Mouse (Mus musculus) liver, postnatal 0 days (tissue): ENCODE measurements around the gene Rrn3.

Experiments
- CTCF ChIP-seq: sonication (generic); IDR thresholded peaks from 2 replicates; pipeline ENCODE4 v1.5.1; 2016; ENCODE audit warnings: antibody characterized with exemption, low read depth
- EP300 ChIP-seq: IDR thresholded peaks from 2 replicates; pipeline ENCODE4 v1.6.1; 2016; ENCODE audit warnings: antibody characterized with exemption, low read depth, mild to moderate bottlenecking

DNA sequence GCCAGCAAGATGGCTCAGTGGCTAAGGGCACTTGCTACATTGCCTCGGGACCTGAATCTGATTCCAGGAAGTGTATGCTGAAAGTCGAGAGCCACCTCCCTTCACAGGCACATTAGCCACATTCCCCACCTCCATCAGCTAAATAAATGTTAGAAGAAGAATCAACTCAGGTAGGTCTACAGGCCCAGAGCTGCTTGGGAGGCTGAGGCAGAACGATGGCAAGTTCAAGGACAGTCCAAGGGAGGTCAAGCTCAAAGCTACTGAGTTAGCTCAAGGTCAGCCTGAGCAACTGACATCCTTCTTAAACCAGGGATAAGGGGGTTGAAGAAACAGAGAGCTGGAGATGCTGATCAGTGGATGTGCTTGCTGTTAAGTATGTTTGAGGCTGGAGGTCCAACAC lies 47.7 kb upstream of the Rrn3 start:
- no peak for TF ChIP-seq CTCF
- no peak for TF ChIP-seq EP300
